Mouse (Mus musculus) megakaryocyte, embryonic 14.5 days (primary cell): Measurements from ENCODE around the gene Lyve1. TPM values are rescaled to one million over a fixed set of nuclear protein-coding genes. Genes with fewer than 3 reads are reported as not detected.
"Not testable (repeated sequence)": the region's sequence is repeated elsewhere in the genome, so short reads cannot be mapped to it uniquely, and the experiment has no call there.

Source experiments
- H3K27me3 ChIP-seq: replicated peaks from 2 replicates; pipeline ENCODE3; 2012; ENCODE audit warnings: inconsistent platforms
- H3K36me3 ChIP-seq: replicated peaks from 2 replicates; pipeline ENCODE3; 2012; ENCODE audit warnings: low read length, inconsistent platforms, mixed read lengths
- H3K4me1 ChIP-seq: 2 replicates; pipeline ENCODE4 v1.6.1; 2012; ENCODE audit warnings: inconsistent platforms
- H3K4me3 ChIP-seq: replicated peaks from 2 replicates; pipeline ENCODE3; 2012; ENCODE audit warnings: moderate library complexity, mild to moderate bottlenecking, inconsistent platforms
- H3K9me3 ChIP-seq: 2 replicates; pipeline ENCODE4 v1.6.1; 2012; ENCODE audit warnings: inconsistent platforms
- FLI1 ChIP-seq: IDR thresholded peaks from 2 replicates; pipeline ENCODE4 v1.6.1; 2012; ENCODE audit warnings: low read length, inconsistent platforms, mixed read lengths
- GATA1 ChIP-seq: IDR thresholded peaks from 3 replicates; pipeline ENCODE4 v1.6.1; 2012; ENCODE audit warnings: mixed read lengths, low read length, inconsistent platforms, borderline replicate concordance
- polyA plus RNA-seq: library from polyadenylated mRNA; stranded (reverse); fragments of >175 nt; gene quantifications from 2 replicates; pipeline ENCODE4 v1.2.3, GENCODE M21; 2012; ENCODE audit warnings: low replicate concordance; ENCODE audit not compliant: insufficient read depth

Gene Lyve1
- polyA plus RNA-seq, result 1.7 TPM in 1 of 2 replicates, not detected in the other

DNA sequence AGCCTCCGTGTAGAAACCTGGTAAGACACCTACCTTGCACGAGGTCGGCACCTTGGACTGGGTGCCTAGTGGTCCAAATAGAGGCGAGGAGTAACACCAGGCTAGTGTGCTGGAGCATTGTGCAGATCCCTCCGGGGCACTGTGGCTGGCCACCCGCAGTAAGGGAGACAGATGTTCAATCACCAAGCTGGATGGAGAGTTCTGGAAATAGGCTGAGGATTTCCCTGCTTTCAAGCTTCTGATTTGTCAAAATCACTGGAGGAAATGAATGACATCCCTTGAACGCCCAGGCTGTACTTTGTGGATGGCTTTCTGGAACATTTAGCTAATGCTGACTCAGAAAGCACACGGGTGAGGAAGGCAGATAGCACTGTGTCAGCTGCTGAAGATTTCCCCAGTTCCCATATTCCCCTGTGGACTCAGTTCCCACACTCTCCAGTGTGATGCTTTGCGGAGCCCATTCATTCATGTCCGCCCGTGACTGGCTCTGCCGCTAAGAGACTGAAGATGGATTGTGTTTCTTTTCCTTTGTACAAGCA, at the start of gene Lyve1:
Gene Lyve1, minus strand, starts transcription at position 489 of the 539 bp plus-strand sequence.
- Histone ChIP-seq H3K9me3 (peaks cover 3% of the 10 kb centered on the region; the same call in 1 of the 2 replicates), H3K4me3 (peak within 1 kb of the TSS; percentile 15), H3K4me1 (peaks cover 56% of the 10 kb centered on the region), H3K36me3 (peaks cover 16% of the 10 kb centered on the region), H3K27me3 (peaks cover 3% of the 10 kb centered on the region)
- no peak for TF ChIP-seq GATA1
- TF ChIP-seq FLI1, result no peak

DNA sequence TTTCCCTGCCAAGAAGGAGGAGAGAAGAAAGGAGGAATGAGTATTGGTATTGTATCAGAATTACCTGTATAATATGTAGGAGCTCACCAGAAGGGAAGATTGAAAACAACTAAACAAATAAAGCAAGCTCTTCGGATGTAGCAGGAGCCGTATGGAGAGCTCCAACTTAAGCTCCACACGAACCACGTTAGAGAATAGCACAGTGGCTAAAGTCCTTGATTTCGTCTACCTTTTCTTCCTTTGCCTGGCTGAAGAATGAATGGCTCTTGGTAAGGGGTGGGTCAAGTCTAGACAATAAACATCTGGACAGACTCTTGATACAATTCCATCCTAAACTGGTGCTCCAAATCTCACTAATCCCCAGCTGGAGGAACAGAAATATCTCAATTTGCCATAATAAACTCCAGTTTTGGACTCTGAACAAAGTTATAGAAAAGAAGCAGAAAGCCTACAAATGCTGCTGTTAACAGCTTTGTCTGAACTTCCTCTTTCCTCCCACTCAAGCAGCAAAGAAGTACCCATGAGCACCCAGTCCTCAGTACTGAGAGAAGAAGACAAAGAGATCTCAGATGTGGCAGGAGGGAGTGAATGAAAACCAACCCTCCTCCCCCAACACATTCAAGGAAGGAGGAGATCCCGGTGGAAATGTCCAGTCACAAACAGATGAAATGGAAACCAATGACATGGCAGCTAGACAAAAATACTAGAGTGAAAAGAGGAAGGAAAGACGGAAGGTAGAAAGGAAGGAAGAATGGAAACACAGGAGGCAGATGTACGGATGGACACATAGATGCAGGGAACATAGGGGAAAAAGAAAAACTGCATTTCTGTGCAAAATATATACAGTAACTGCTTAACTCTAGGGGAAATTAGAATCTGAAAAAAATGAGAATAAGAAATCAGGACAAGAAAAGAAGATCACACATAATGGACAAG, 45.4 kb upstream of the Lyve1 start:
- Histone ChIP-seq H3K9me3 (no peaks in the 10 kb centered on the region), H3K36me3 (peaks cover 100% of the 10 kb centered on the region), H3K27me3 (no peaks in the 10 kb centered on the region), H3K4me1 (peaks cover 90% of the 10 kb centered on the region), H3K4me3 (no peak overlapping the region)
- no peak for TF ChIP-seq GATA1
- no peak for TF ChIP-seq FLI1

DNA sequence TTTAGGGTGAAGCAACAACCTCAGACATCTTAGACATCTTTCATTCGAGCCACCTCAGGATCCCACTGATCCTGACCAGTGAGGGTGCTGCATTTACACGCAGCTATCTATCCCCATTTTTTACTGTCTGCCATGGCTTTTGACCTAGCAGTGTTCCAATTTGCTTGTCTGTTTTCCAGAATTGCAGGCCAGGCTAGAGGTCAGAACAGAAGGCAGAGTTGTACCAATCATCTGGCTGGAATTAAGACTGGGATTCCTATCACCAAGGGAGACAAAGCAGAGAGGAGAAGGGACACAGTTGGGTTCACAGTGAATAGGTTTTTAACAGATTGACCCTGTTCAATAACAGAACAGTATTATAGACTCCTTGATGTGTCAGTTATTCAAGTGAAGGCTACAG, 43.5 kb upstream of the Lyve1 start:
- Histone ChIP-seq H3K9me3 (no peaks in the 10 kb centered on the region), H3K27me3 (no peaks in the 10 kb centered on the region), H3K4me3 (no peak overlapping the region), H3K4me1 (peaks cover 91% of the 10 kb centered on the region), H3K36me3 (peaks cover 100% of the 10 kb centered on the region)
- TF ChIP-seq GATA1, result no peak
- no peak for TF ChIP-seq FLI1

DNA sequence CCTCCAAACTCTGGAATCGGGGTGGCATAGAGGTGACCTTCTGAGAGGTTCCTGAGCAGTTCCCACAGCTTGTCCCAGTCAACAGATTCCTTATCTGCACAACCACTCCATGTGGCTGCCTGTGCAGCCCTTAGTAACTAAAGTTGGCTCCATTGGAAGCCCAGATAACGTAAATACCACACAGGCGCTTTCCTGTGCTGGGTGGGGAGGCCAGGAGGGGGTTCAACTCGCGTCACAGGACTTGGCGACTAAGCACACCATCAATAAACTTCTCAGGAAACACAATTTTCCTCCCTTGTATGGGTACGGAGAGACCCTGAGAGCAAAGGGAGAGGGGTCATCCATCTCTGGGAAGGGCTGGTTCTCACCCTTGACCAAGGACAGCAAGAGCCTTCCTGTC, 40.2 kb upstream of the Lyve1 start:
- H3K4me1 ChIP-seq, result peaks cover 89% of the 10 kb centered on the region
- H3K4me3 ChIP-seq, result peak overlapping the region; percentile 47
- H3K36me3 ChIP-seq, result peaks cover 100% of the 10 kb centered on the region
- no peaks in the 10 kb centered on the region for H3K27me3 ChIP-seq
- no peaks in the 10 kb centered on the region for H3K9me3 ChIP-seq
- TF ChIP-seq FLI1 (no peak), GATA1 (no peak)

DNA sequence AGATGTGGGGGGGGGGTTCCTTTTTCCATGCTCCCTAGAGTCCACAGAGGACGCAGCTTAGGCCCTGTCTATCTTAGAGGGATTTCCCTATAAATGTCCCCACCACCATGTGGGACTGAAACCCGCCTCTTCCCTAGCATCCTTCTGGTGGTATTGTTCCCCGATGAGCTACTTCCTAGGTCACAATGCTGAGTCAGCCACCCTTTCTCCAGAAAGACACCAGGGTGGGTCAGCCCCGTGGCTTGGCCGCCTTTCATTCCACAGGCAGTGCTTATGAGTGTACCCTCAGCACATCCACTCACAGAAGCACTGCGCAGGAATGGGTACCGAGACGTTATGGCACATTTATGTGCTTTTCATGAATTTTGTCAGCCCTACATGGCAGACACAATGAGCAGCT, 34.2 kb upstream of the Lyve1 start:
- TF ChIP-seq FLI1, result no peak
- TF ChIP-seq GATA1, result no peak
- Histone ChIP-seq H3K4me1 (peaks cover 74% of the 10 kb centered on the region), H3K27me3 (no peaks in the 10 kb centered on the region), H3K4me3 (no peak overlapping the region), H3K36me3 (peaks cover 100% of the 10 kb centered on the region), H3K9me3 (no peaks in the 10 kb centered on the region)

DNA sequence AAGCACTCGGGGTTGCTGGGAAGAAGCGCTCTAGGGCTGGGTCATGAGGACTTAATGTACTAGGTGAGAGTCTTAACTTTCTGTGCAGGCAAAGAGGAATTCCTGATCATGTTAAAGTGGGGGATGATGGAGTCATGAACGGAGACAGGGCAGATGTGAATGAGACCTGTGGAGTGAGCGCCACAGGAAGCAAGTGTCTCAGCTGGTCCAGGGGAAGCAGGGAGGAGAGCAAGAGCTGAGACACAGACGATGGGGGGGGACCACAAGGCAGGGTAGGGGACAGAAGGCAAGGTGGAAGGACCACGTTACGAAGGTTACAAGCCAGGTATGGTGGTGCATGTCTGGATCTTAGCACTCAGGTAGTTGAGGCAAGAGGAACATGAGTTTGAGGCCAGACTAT, 33.4 kb upstream of the Lyve1 start:
- Histone ChIP-seq H3K36me3 (peaks cover 100% of the 10 kb centered on the region), H3K4me1 (peaks cover 70% of the 10 kb centered on the region), H3K27me3 (no peaks in the 10 kb centered on the region), H3K4me3 (peak overlapping the region; percentile 35), H3K9me3 (no peaks in the 10 kb centered on the region)
- TF ChIP-seq GATA1, result no peak
- TF ChIP-seq FLI1, result no peak

DNA sequence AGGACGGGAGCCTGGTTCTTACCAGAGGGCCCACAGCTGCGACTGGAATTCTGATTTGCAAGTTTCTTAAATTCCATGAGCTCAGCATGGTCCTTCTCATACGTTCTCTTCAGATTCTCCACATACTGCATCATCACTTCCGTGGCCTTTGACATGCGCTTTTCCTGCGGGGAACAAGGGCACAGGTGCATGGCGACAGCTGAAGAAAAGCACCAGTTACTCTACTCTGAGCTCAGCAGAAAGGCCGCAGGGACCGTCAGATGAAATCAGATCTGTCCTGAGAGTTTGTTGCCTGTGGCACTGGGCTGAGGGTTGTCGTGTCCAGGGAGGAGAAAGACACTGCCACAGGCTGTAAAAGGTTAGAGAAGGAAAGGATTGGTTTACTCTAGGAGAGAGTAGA, 32.7 kb upstream of the Lyve1 start:
- Histone ChIP-seq H3K4me1 (peaks cover 70% of the 10 kb centered on the region), H3K36me3 (peaks cover 100% of the 10 kb centered on the region)
- H3K9me3 ChIP-seq, H3K27me3 ChIP-seq, H3K4me3 ChIP-seq: not testable (repeated sequence)

DNA sequence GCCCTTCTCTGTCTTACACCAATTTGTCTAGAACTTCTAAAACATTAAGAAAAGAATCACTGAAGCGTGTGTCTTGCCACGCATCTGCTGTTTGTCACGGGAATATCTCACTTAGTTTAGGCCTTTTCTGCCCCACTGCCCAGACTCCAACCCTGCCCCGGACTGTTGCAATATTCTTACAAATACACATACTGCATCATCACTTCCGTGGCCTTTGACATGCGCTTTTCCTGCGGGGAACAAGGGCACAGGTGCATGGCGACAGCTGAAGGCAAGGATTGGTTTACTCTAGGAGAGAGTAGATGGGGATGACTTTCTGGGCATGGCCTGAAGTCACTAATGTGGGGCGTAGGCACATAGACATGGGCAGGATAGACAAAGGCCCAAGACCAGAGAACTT, 31.6 kb upstream of the Lyve1 start:
- peaks cover 100% of the 10 kb centered on the region for H3K36me3 ChIP-seq
- H3K4me3 ChIP-seq, result no peak overlapping the region
- H3K9me3 ChIP-seq, result no peaks in the 10 kb centered on the region
- TF ChIP-seq FLI1, result no peak
- no peak for TF ChIP-seq GATA1
- peaks cover 72% of the 10 kb centered on the region for H3K4me1 ChIP-seq
- H3K27me3 ChIP-seq, result no peaks in the 10 kb centered on the region

DNA sequence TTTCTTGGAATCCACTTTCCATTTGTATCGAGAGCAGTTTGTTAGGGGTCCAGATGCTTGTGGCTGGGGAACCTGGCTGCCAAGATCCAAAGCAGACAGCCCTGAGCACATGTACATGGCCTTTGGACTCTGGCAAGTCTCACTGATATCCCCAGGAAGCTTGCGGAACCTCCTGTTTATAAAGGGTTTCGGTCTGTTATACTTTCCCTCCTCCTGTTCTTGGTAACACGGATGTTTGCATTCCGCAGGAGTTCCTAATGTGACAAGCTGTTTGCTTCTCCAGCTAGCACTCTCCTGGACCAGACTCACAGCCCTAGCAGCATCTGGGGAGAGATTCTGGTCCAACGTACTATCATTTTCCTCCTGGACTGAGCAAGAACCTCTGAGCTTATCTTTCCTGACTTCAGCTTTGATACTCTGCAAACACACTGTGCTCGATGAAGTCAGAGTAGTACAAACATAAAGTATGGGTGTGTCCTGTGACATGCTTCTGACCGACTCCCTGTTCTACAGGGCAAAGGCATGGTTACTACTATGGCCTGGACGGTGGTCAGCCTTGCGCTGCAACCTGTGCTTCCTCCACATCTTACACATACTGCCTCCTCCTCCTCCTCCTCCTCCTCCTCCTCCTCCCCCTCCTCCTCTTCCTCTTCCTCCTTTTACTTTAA, 31.0 kb upstream of the Lyve1 start:
- Histone ChIP-seq H3K4me1 (peaks cover 66% of the 10 kb centered on the region), H3K4me3 (peak overlapping the region; percentile 60), H3K36me3 (peaks cover 99% of the 10 kb centered on the region), H3K9me3 (no peaks in the 10 kb centered on the region), H3K27me3 (no peaks in the 10 kb centered on the region)
- TF ChIP-seq GATA1 (no peak), FLI1 (no peak)
